Mouse (Mus musculus) megakaryocyte, embryonic 14.5 days (primary cell): Measurements from ENCODE around the gene Wdr11. TPM values are rescaled to one million over a fixed set of nuclear protein-coding genes. Genes with fewer than 3 reads are reported as not detected.

Source experiments
- H3K27me3 ChIP-seq: replicated peaks from 2 replicates; pipeline ENCODE3; 2012; ENCODE audit warnings: inconsistent platforms
- H3K36me3 ChIP-seq: replicated peaks from 2 replicates; pipeline ENCODE3; 2012; ENCODE audit warnings: low read length, inconsistent platforms, mixed read lengths
- H3K4me1 ChIP-seq: 2 replicates; pipeline ENCODE4 v1.6.1; 2012; ENCODE audit warnings: inconsistent platforms
- H3K4me3 ChIP-seq: replicated peaks from 2 replicates; pipeline ENCODE3; 2012; ENCODE audit warnings: moderate library complexity, mild to moderate bottlenecking, inconsistent platforms
- H3K9me3 ChIP-seq: 2 replicates; pipeline ENCODE4 v1.6.1; 2012; ENCODE audit warnings: inconsistent platforms
- FLI1 ChIP-seq: IDR thresholded peaks from 2 replicates; pipeline ENCODE4 v1.6.1; 2012; ENCODE audit warnings: low read length, inconsistent platforms, mixed read lengths
- GATA1 ChIP-seq: IDR thresholded peaks from 3 replicates; pipeline ENCODE4 v1.6.1; 2012; ENCODE audit warnings: mixed read lengths, low read length, inconsistent platforms, borderline replicate concordance
- polyA plus RNA-seq: library from polyadenylated mRNA; stranded (reverse); fragments of >175 nt; gene quantifications from 2 replicates; pipeline ENCODE4 v1.2.3, GENCODE M21; 2012; ENCODE audit warnings: low replicate concordance; ENCODE audit not compliant: insufficient read depth

The Wdr11 gene
- polyA plus RNA-seq: 1.8 and 5.1 TPM in 2 replicates

DNA sequence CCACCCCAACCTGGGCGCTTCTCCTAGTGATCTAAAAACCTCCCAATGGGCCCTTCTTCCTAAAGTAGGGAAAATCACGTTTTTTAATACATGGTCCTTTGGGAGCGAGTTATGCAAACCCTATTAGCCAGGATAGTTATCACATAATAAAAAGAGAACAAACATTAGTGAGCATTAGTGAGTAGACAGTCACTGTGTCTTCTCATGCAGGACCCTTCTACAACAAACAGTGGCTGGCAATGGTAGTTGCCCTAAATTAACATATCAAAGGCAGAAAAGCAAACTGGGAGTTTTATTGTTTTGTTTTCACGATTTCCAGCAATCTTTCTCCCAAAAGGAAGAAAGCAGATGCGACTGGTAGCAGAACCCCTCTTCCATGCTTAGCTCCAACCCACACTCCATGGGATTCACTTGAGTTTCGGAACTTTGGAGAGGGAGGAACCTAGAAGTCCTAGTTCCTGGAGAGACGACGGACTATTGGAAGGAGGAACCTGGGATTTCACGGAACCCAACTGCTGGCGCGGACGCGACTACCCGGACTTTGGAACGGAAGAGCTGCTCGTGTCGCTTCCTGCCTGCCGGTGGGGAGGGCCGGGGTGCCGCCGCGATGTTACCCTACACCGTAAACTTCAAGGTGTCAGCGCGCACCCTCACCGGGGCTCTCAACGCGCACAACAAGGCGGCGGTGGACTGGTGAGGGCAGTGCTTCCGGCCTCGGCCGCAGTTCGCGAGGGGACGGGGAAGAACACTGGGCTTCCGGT lies at the start of gene Wdr11:
Gene Wdr11, plus strand, starts transcription at position 493 of the 761 bp plus-strand sequence.
- Histone ChIP-seq H3K4me1 (peaks cover 25% of the 10 kb centered on the region), H3K27me3 (no peaks in the 10 kb centered on the region), H3K9me3 (no peaks in the 10 kb centered on the region), H3K36me3 (peaks cover 10% of the 10 kb centered on the region), H3K4me3 (peak within 1 kb of the TSS; percentile 98)
- TF ChIP-seq GATA1: no peak
- TF ChIP-seq FLI1: no peak; the same call in 1 of the 2 replicates

DNA sequence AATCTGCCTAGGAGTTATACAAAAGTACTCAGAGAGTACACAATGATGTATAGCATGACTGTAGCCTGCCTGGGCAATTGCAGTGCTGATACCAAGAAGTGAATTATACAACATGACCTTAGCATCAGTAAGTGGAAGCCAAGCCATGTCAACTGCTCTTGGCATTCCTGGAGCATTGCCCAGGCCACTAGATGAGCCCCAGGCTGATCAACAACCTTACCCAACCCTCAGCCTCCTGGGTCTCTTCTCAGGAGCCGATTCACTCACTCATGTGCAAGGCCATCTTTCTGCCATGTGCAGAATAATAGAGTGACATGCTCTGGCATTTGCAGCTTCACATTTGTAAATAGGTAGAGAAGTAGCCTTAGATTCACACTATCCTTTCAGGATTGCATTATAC lies 24.1 kb upstream of the Wdr11 start:
- no peaks in the 10 kb centered on the region for H3K4me1 ChIP-seq
- H3K4me3 ChIP-seq: no peak overlapping the region
- no peaks in the 10 kb centered on the region for H3K27me3 ChIP-seq
- no peaks in the 10 kb centered on the region for H3K36me3 ChIP-seq
- H3K9me3 ChIP-seq: peaks cover 8% of the 10 kb centered on the region
- TF ChIP-seq FLI1 (no peak), GATA1 (no peak)

- no peaks in the 10 kb centered on the region for H3K4me1 ChIP-seq
- H3K9me3 ChIP-seq: peaks cover 8% of the 10 kb centered on the region
- no peak for TF ChIP-seq GATA1
- TF ChIP-seq FLI1: no peak
These were observed 23.3 kb upstream of the Wdr11 start for GRCm38 (mm10) chr7:129568338-129568737.

DNA sequence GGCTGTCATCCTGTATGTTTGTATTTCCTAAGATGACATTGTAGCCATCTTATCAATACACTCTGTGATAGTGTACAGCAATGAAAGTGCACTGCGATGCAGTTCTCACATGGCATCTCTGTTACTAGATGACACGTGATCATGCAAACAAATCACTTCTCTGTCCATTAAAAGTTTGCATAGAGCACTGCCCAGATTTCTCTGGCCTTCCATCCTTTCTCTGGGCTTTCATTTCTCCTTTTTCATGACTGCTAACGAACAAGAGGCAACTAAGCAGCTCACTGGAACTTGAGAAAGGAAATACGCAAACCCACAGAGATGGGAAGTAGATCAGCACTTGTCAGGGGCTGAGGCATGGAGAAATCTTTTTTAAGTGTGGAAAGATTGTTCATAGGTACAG lies 17.2 kb upstream of the Wdr11 start:
- H3K4me3 ChIP-seq: no peak overlapping the region
- H3K4me1 ChIP-seq: no peaks in the 10 kb centered on the region
- H3K9me3 ChIP-seq: no peaks in the 10 kb centered on the region
- no peaks in the 10 kb centered on the region for H3K36me3 ChIP-seq
- no peak for TF ChIP-seq GATA1
- no peak for TF ChIP-seq FLI1
- H3K27me3 ChIP-seq: peaks cover 6% of the 10 kb centered on the region

More at GRCm38 (mm10) chr7:129568338-129568737, 23.3 kb upstream of the Wdr11 start:
- Histone ChIP-seq H3K4me3 (no peak overlapping the region), H3K36me3 (no peaks in the 10 kb centered on the region), H3K27me3 (no peaks in the 10 kb centered on the region)

- TF ChIP-seq GATA1 (no peak), FLI1 (no peak)
- H3K9me3 ChIP-seq: no peaks in the 10 kb centered on the region
- H3K36me3 ChIP-seq: no peaks in the 10 kb centered on the region
- no peak overlapping the region for H3K4me3 ChIP-seq
- no peaks in the 10 kb centered on the region for H3K4me1 ChIP-seq
- H3K27me3 ChIP-seq: peaks cover 6% of the 10 kb centered on the region
These were observed 16.4 kb upstream of the Wdr11 start for GRCm38 (mm10) chr7:129575110-129575784.

DNA sequence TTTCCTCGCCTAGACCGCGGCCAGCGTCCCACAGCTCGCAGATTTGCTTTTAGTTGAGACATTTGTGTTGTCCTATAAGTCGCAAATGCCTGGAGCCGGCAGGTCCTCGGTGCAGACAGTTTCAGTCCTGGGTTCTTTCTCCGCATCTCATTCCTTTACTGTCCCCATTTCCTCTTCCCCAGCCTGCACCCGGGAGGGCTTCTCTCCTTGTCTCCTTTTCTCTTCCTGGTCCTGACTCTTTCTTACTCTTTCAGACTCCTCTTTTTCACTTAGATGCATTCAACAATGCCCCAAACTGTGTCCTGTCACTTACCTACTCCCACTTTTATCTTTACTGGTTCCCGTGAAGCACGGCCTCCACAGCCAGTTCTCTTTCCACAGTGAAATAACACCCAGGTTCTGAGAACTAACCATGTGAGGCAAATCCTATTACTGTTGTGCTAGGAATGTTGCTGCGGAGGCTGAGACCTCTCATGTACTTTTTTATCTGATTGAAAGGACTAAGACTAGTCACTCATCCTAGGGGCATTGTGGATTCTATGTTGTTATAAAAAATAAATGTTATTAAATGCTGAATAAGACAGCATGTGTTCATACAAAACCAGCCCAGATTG lies 576 bp downstream of the Wdr11 start:
- Histone ChIP-seq H3K27me3 (no peaks in the 10 kb centered on the region), H3K9me3 (no peaks in the 10 kb centered on the region), H3K4me1 (peaks cover 25% of the 10 kb centered on the region), H3K4me3 (peak overlapping the region; percentile 98), H3K36me3 (peaks cover 16% of the 10 kb centered on the region)
- TF ChIP-seq GATA1: no peak
- TF ChIP-seq FLI1: no peak

GRCm38 (mm10) chr7:129597186-129597585 lies 5.5 kb downstream of the Wdr11 start:
- Histone ChIP-seq H3K9me3 (no peaks in the 10 kb centered on the region), H3K36me3 (peaks cover 54% of the 10 kb centered on the region)

GRCm38 (mm10) chr7:129606291-129606690 lies 14.6 kb downstream of the Wdr11 start:
- Histone ChIP-seq H3K4me3 (no peak overlapping the region), H3K36me3 (peaks cover 98% of the 10 kb centered on the region), H3K9me3 (no peaks in the 10 kb centered on the region), H3K4me1 (peaks cover 15% of the 10 kb centered on the region), H3K27me3 (no peaks in the 10 kb centered on the region)
- TF ChIP-seq GATA1 (no peak), FLI1 (no peak)

More at GRCm38 (mm10) chr7:129597186-129597585, 5.5 kb downstream of the Wdr11 start:
- H3K4me3 ChIP-seq: no peak overlapping the region
- TF ChIP-seq GATA1 (no peak), FLI1 (no peak)
- peaks cover 19% of the 10 kb centered on the region for H3K4me1 ChIP-seq
- no peaks in the 10 kb centered on the region for H3K27me3 ChIP-seq

GRCm38 (mm10) chr7:129621141-129621540 lies 29.5 kb downstream of the Wdr11 start:
- H3K9me3 ChIP-seq: no peaks in the 10 kb centered on the region
- H3K4me1 ChIP-seq: peaks cover 11% of the 10 kb centered on the region
- H3K27me3 ChIP-seq: no peaks in the 10 kb centered on the region
- TF ChIP-seq GATA1 (no peak), FLI1 (no peak)
- peaks cover 93% of the 10 kb centered on the region for H3K36me3 ChIP-seq
- H3K4me3 ChIP-seq: peak overlapping the region; percentile 28

- Histone ChIP-seq H3K36me3 (peaks cover 99% of the 10 kb centered on the region), H3K4me3 (no peak overlapping the region), H3K27me3 (no peaks in the 10 kb centered on the region), H3K9me3 (no peaks in the 10 kb centered on the region), H3K4me1 (no peaks in the 10 kb centered on the region)
- TF ChIP-seq GATA1 (no peak), FLI1 (no peak)
These were observed 38.7 kb downstream of the Wdr11 start for GRCm38 (mm10) chr7:129630351-129630750.
